Comparison of ENCODE assay signal across 35 mouse cellular contexts in the genomic region with DNA sequence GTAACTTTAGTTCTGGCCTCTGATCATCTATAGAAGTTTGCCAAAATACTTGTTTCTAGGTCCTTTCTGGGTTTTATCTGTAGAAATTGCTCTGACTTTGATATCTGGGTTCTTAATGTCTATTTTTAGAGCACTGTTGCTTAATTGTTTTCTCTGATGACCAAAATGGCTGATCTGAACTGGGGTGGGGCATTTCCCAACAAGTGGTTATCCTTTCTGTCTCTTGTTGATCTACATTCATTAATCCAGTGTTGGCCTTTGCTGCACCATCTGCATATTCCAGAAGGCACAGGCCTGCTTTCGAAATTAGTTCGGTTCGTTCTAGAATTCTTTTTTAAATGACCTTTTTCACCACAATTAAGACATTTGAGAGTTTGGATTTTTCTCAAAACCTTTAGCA.
"Had no signal": no experiment of that assay in that cellular context is flagged by ENCODE, and none has a peak within 500 bp of the region (broad histone marks: within the 10 kb centered on the region; RNA-seq: fewer than 3 reads in every experiment).

No protein-coding gene starts in this region.

- H3K36me3 ChIP-seq: heart, embryonic 10.5 days; heart, embryonic 15.5 days; hindbrain, embryonic 12.5 days; hindbrain, embryonic 13.5 days; hindbrain, embryonic 15.5 days; intestine, embryonic 15.5 days had no signal

- H3K9me3 ChIP-seq: heart, embryonic 10.5 days; heart, embryonic 15.5 days; hindbrain, embryonic 12.5 days; hindbrain, embryonic 13.5 days; hindbrain, embryonic 15.5 days; intestine, embryonic 15.5 days; kidney, embryonic 15.5 days had no signal

- ATAC-seq: hindbrain, embryonic 16.5 days; hindbrain, postnatal 0 days; inflammation-experienced regulatory T-cells, adult 6 months; intestine, embryonic 15.5 days; intestine, embryonic 16.5 days; intestine, postnatal 0 days had no signal

- H3K4me3 ChIP-seq: heart, embryonic 10.5 days; heart, embryonic 12.5 days; heart, embryonic 13.5 days; heart, embryonic 15.5 days; hindbrain, embryonic 10.5 days; hindbrain, embryonic 12.5 days; hindbrain, embryonic 13.5 days; hindbrain, embryonic 15.5 days; intestine, embryonic 15.5 days; kidney, embryonic 15.5 days; layer of hippocampus, adult 2 months had no signal

- H3K27me3 ChIP-seq: heart, embryonic 12.5 days; heart, embryonic 13.5 days; heart, embryonic 15.5 days; hindbrain, embryonic 12.5 days; hindbrain, embryonic 13.5 days; hindbrain, embryonic 15.5 days; intestine, embryonic 15.5 days; kidney, embryonic 15.5 days had no signal

- DNase-seq: heart, postnatal 10 days; heart, postnatal 14 days; heart, postnatal 36 days; heart, postnatal 4 days; kidney, adult 11 months; kidney, adult 18-20 months; kidney, adult 2 months; kidney, adult 8-10 months; kidney, adult 9 months; kidney, postnatal 10 days; kidney, postnatal 14 days; kidney, postnatal 25 days; kidney, postnatal 36 days; kidney, postnatal 4 days; layer of hippocampus, adult 9-11 months; layer of hippocampus, postnatal 36 days had no signal

- H3K27ac ChIP-seq: heart, embryonic 10.5 days; heart, embryonic 13.5 days; heart, embryonic 15.5 days; hindbrain, embryonic 10.5 days; hindbrain, embryonic 12.5 days; hindbrain, embryonic 13.5 days; hindbrain, embryonic 14.5 days; hindbrain, embryonic 15.5 days; hindbrain, postnatal 0 days; intestine, embryonic 15.5 days; kidney, embryonic 15.5 days; kidney, postnatal 0 days had no signal

- H3K9ac ChIP-seq: heart, embryonic 12.5 days; heart, embryonic 13.5 days; heart, embryonic 15.5 days; hindbrain, embryonic 12.5 days; hindbrain, embryonic 13.5 days; hindbrain, embryonic 14.5 days; hindbrain, embryonic 15.5 days; intestine, embryonic 15.5 days; kidney, embryonic 15.5 days had no signal

- H3K4me2 ChIP-seq: heart, embryonic 11.5 days; heart, embryonic 12.5 days; heart, embryonic 13.5 days; heart, embryonic 15.5 days; hindbrain, embryonic 12.5 days; hindbrain, embryonic 13.5 days; hindbrain, embryonic 14.5 days; hindbrain, embryonic 15.5 days; intestine, embryonic 15.5 days; kidney, embryonic 15.5 days had no signal
